Mouse (Mus musculus) layer of hippocampus, adult 18-20 months (tissue): ENCODE results near the gene Arfip1. TPM values are rescaled to one million over a fixed set of nuclear protein-coding genes. Genes with fewer than 3 reads are reported as not detected.

Experiments
- DNase-seq, 2 experiments: peaks; one replicate each; pipeline ENCODE4 v3.0.0; 2022; ENCODE audit warnings: low spot score in 2 of 2
- total RNA-seq, 2 experiments: library from RNA; stranded (reverse); gene quantifications; 2 replicates each; pipeline ENCODE4 v1.2.3; 2021

Gene Arfip1
- total RNA-seq, 2 experiments from 2014 or later = 21.9 to 22.1 TPM

GRCm38 (mm10) chr3:84460952-84461351 is 121.5 kb downstream of the Arfip1 start:
- DNase-seq = no peak

DNA sequence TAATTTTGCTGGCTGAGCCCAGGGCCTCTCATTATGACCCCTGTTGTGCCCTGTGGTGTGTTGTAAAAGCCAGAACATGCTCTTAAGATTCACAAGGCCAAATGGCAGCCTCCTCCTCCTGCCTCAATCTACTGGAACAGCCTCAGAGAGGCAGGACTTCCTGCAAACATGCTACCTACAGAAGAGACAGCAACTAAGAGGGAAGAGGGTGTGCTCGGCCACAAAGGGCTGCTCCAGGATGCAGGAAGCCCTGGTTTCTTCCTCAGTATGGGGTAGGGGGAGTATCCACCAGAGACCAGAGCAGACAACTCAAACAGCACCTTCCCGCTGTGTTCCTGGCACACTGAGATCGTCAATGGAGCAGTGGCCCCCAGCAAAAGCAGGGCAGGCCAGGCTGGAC is 121.9 kb downstream of the Arfip1 start:
- no peak for DNase-seq

- DNase-seq = no peak
Observed at GRCm38 (mm10) chr3:84455733-84456417, 126.5 kb downstream of the Arfip1 start.

DNA sequence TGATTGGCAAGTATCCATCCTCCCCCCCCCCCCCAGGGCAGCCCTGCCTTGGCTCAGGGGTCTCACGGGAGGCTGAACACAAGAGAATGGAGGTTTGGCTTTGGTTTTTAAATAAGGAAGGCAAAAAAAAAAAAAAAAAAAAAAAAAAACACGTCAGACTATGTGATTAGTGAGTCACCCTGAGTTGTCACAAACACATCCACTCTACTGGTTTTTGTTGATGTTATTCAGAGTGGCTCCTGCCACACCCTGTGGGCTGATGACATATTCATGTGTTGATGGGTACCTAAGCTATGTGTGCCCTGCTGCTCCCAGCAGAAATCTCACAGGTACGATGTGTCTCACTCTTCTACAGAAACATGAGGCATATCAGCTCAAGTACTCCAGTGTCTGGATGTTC is 131.8 kb downstream of the Arfip1 start:
- no peak for DNase-seq

- no peak for DNase-seq
Observed at GRCm38 (mm10) chr3:84449015-84449414, 133.4 kb downstream of the Arfip1 start.

DNA sequence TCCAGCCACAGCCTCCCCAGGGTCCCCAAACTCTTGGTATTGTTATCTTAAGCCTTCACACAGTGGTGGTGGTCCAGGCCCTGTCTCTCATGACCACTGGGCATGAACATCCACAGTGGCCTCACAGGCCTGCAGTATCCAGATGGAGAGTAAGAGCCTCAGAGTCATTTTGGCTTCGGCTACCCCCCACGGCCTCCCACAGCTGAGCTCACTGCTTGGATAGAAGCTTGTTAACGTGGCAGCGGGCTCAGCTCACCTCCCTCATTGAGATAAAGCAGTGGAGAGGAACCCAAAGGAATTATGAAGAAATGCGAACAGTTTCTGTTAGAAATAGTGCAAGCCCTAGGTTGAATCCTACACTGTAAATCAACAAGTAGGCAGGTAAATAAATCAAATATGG is 134.6 kb downstream of the Arfip1 start:
- DNase-seq = no peak

Other genes starting within 250 kb of the Arfip1 start
- gene Fhdc1, start 102.2 kb downstream of the Arfip1 start, total RNA-seq = 1 to 10 TPM; 2.5 to 3.3 TPM
- under 1 TPM in 1 of 2 experiments, not detected in 1; 0.10 TPM for gene Tigd4, start 10.9 kb upstream of the Arfip1 start, total RNA-seq
- gene Tmem154, start 83.6 kb upstream of the Arfip1 start, total RNA-seq = under 1 TPM; 0.32 to 0.36 TPM
- 100 to 1,000 TPM; 155 to 157 TPM for gene Fbxw7, start 232.6 kb upstream of the Arfip1 start, total RNA-seq